Mouse (Mus musculus): Measurements from ENCODE around the gene Maml2.

GRCm38 (mm10) chr9:13572847-13573246, 275.1 kb downstream of the Maml2 start:
- no peak for TF ChIP-seq POLR2A (IDR thresholded peaks at IDR 0.05; ENCODE audit: extremely low read depth, insufficient read depth, low read length)
- TF ChIP-seq CTCF (IDR thresholded peaks at IDR 0.05; ENCODE audit: extremely low read depth, insufficient read depth, low read length) = no peak

All from cortical plate, adult 2 months (tissue).